Mouse (Mus musculus) MEL (cell line): ENCODE data around the gene Gale. TPM values are rescaled to one million over a fixed set of nuclear protein-coding genes. Genes with fewer than 3 reads are reported as not detected.

Experiments
- DNase-seq: peaks from one replicate; pipeline ENCODE4 v3.0.0; 2011; ENCODE audit warnings: low read depth, low spot score
- H3K27ac ChIP-seq: 2 replicates; pipeline ENCODE4 v1.5.1; 2012; ENCODE audit warnings: low read depth, mild to moderate bottlenecking, control low read depth, low read length, moderate library complexity; ENCODE audit not compliant: control insufficient read depth
- H3K27me3 ChIP-seq, 2 experiments: fragments of 150-350 bp in 1 of 2; sonication (generic) in 1 of 2; 2 replicates each; pipeline ENCODE4 v1.6.1; 2012; ENCODE audit warnings: low read length in 2 of 2, mild to moderate bottlenecking in 2 of 2, improper control_type of control experiment in 1 of 2, moderate library complexity in 1 of 2; ENCODE audit not compliant: insufficient read depth in 2 of 2, control insufficient read depth in 1 of 2
- H3K36me3 ChIP-seq, 2 experiments: 2 replicates each; pipeline ENCODE4 v1.6.1; 2012 to 2014; ENCODE audit warnings: low read length in 2 of 2, improper control_type of control experiment in 1 of 2, inconsistent platforms in 1 of 2, mild to moderate bottlenecking in 1 of 2; ENCODE audit not compliant: insufficient read depth in 2 of 2, control insufficient read depth in 1 of 2
- H3K4me1 ChIP-seq, 2 experiments: fragments of 150-350 bp in 1 of 2; sonication (generic) in 1 of 2; 2 replicates each; pipeline ENCODE4 v1.6.1; 2012; ENCODE audit warnings: low read length in 2 of 2, improper control_type of control experiment in 1 of 2, mild to moderate bottlenecking in 1 of 2; ENCODE audit not compliant: insufficient read depth in 2 of 2, control insufficient read depth in 1 of 2
- H3K4me3 ChIP-seq, 2 experiments: fragments of 150-350 bp in 1 of 2; sonication (generic) in 1 of 2; 2 replicates each; pipeline ENCODE4 v1.5.1; 2012; ENCODE audit warnings: low read depth in 2 of 2, low read length in 2 of 2, mild to moderate bottlenecking in 2 of 2, moderate library complexity in 2 of 2, control low read depth in 1 of 2, improper control_type of control experiment in 1 of 2; ENCODE audit not compliant: control insufficient read depth in 1 of 2, insufficient read depth in 1 of 2
- H3K79me2 ChIP-seq: 2 replicates; pipeline ENCODE4 v1.6.1; 2012; ENCODE audit warnings: mild to moderate bottlenecking, low read length, moderate library complexity; ENCODE audit not compliant: control insufficient read depth, poor library complexity, insufficient read depth
- H3K9ac ChIP-seq: 2 replicates; pipeline ENCODE4 v1.6.1; 2012; ENCODE audit warnings: low read depth, mild to moderate bottlenecking, control low read depth, low read length, moderate library complexity; ENCODE audit not compliant: control insufficient read depth, poor library complexity, severe bottlenecking
- H3K9me3 ChIP-seq: fragments of 150-350 bp; sonication (generic); replicated peaks from 2 replicates; pipeline ENCODE4 v1.6.1; 2012; ENCODE audit warnings: mild to moderate bottlenecking, low read length, improper control_type of control experiment, moderate library complexity; ENCODE audit not compliant: insufficient read depth
- CHD1 ChIP-seq: IDR thresholded peaks from 2 replicates; pipeline ENCODE4 v1.6.1; 2012; ENCODE audit warnings: low read depth, mild to moderate bottlenecking, inconsistent platforms, low read length, improper control_type of control experiment
- CHD2 ChIP-seq: IDR thresholded peaks from 2 replicates; pipeline ENCODE4 v1.6.1; 2011; ENCODE audit warnings: low read length, improper control_type of control experiment
- CTCF ChIP-seq, 3 experiments: IDR thresholded peaks in 2 of 3; conservative IDR thresholded peaks in 1 of 3; 2 replicates each; pipeline ENCODE4 v1.5.1; 2011 to 2012; ENCODE audit warnings: low read length in 3 of 3, low read depth in 2 of 3, mild to moderate bottlenecking in 2 of 3, improper control_type of control experiment in 1 of 3, inconsistent platforms in 1 of 3, mixed read lengths in 1 of 3, moderate library complexity in 1 of 3; ENCODE audit not compliant: control insufficient read depth in 1 of 3, insufficient read depth in 1 of 3, poor library complexity in 1 of 3, severe bottlenecking in 1 of 3
- ETS1 ChIP-seq: IDR thresholded peaks from 2 replicates; pipeline ENCODE4 v1.6.1; 2012; ENCODE audit warnings: low read depth, mild to moderate bottlenecking, inconsistent platforms, low read length, improper control_type of control experiment, moderate library complexity
- GABPA ChIP-seq: IDR thresholded peaks from 2 replicates; pipeline ENCODE4 v1.6.1; 2012; ENCODE audit warnings: low read depth, mild to moderate bottlenecking, inconsistent platforms, low read length, improper control_type of control experiment, moderate library complexity
- GATA1 ChIP-seq: IDR thresholded peaks from 2 replicates; pipeline ENCODE4 v1.6.1; 2011; ENCODE audit warnings: low read depth, low read length, improper control_type of control experiment
- MAFK ChIP-seq: IDR thresholded peaks from 2 replicates; pipeline ENCODE4 v1.6.1; 2011; ENCODE audit warnings: low read depth, mild to moderate bottlenecking, low read length, improper control_type of control experiment, borderline replicate concordance
- MAX ChIP-seq: IDR thresholded peaks from 2 replicates; pipeline ENCODE4 v1.6.1; 2011; ENCODE audit warnings: low read length, improper control_type of control experiment
- MXI1 ChIP-seq: IDR thresholded peaks from 2 replicates; pipeline ENCODE4 v1.6.1; 2011; ENCODE audit warnings: mild to moderate bottlenecking, low read depth, low read length, improper control_type of control experiment
- POLR2A ChIP-seq, 2 experiments: IDR thresholded peaks; 2 replicates each; pipeline ENCODE4 v1.6.1; 2011 to 2012; ENCODE audit warnings: low read length in 2 of 2, mild to moderate bottlenecking in 2 of 2, control low read depth in 1 of 2, improper control_type of control experiment in 1 of 2, low read depth in 1 of 2, moderate library complexity in 1 of 2; ENCODE audit not compliant: control insufficient read depth in 1 of 2, insufficient read depth in 1 of 2, poor library complexity in 1 of 2
- POLR2AphosphoS5 ChIP-seq: IDR thresholded peaks from 2 replicates; pipeline ENCODE4 v1.6.1; 2012; ENCODE audit warnings: low read depth, borderline replicate concordance, mild to moderate bottlenecking, inconsistent platforms, low read length, moderate library complexity, mixed read lengths
- RCOR1 ChIP-seq: IDR thresholded peaks from 2 replicates; pipeline ENCODE4 v1.6.1; 2012; ENCODE audit warnings: low read depth, mild to moderate bottlenecking, inconsistent platforms, low read length, improper control_type of control experiment
- ZKSCAN1 ChIP-seq: IDR thresholded peaks from 2 replicates; pipeline ENCODE4 v1.6.1; 2012; ENCODE audit warnings: low read depth, mild to moderate bottlenecking, inconsistent platforms, low read length, improper control_type of control experiment, moderate library complexity
- ZNF384 ChIP-seq: IDR thresholded peaks from 2 replicates; pipeline ENCODE4 v1.6.1; 2012; ENCODE audit warnings: low read depth, mild to moderate bottlenecking, inconsistent platforms, low read length, improper control_type of control experiment
- polyA plus RNA-seq, 2 experiments: library from polyadenylated mRNA; stranded (reverse) in 1 of 2; unstranded in 1 of 2; fragments of >175 nt in 1 of 2; fragments of >200 nt in 1 of 2; gene quantifications; 2 replicates each; pipeline versions ENCODE4 v1.2.1 to v1.2.4; 2012; ENCODE audit warnings: low replicate concordance in 2 of 2, low read depth in 1 of 2; ENCODE audit not compliant: insufficient read length in 2 of 2, insufficient read depth in 1 of 2, missing spikeins in 1 of 2
- total RNA-seq: library from RNA; depleted of rRNA; stranded (reverse); fragments of 300-350 nt; gene quantifications from 2 replicates; pipeline ENCODE4 v1.2.3, GENCODE M21; 2012

Gene Gale
- total and polyA plus RNA-seq, 3 experiments = 24.5 to 31.2 TPM; not detected in 1

DNA sequence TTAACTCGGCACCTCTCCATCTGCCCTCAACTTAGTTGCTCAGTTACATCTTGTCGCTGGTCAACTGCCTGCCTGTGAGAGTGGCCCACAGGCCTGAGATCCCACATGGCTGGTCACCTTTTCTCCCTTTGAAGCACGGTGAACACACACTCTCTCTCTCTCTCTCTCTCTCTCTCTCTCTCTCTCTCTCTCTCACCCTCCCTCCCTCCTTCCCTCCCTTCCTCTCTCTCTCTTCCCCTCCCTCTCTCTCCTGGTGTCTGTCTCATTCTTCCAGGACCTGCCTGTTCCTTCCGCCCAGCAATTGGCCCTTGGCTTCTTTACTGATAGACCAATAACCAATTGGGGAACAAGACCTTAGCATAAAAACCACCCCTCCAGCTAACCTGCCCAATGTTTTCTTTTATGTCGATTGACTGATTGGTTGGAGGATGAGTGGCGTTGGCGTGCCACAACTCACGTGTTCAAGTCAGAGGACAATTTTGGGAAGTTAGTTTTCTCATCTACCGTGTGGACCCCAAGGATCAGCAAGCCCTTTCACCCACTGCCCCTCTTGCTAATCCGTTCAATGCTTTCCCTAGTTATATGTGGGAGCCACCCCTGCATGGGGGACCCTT lies 37.2 kb upstream of the Gale start (continued):
- peak; percentile 76 for TF ChIP-seq CHD2
- TF ChIP-seq MXI1 = peak; percentile 93
- TF ChIP-seq GABPA = no peak

DNA sequence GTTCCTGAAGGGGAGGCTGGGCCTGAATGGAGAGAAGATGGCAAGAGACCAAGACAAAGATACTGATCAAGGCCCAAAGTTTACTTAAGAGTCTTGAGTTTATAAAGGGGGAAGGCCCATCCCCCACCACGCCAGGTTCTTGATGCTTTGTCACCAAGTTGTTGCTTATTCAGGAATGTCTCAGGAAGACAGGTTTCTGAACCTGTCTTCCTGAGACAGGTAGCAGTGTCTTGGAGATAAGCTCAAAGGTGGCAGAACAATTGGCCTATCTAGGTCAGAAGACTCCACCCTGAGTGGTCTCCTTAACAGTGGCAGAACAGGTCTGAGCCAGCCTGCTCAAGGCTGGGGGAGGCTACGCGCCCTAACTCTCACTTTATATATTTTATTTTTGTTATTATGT lies 36.7 kb upstream of the Gale start:
- H3K36me3 ChIP-seq = peaks cover 2 to 22% of the 10 kb centered on the region in 2 experiments; a peak in 2 of 4 replicates
- peak overlapping the region; percentile 20 to 36; a peak in 3 of 4 replicates for H3K4me3 ChIP-seq
- H3K4me1 ChIP-seq = peaks cover 9 to 26% of the 10 kb centered on the region in 2 experiments
- TF ChIP-seq POLR2A (IDR thresholded peaks at IDR 0.05; ENCODE audit: control insufficient read depth in 1 of 2, insufficient read depth in 1 of 2, low read depth in 1 of 2, low read length in 2 of 2, poor library complexity in 1 of 2) = no peak
- TF ChIP-seq GATA1 = 0 out of 2 replicates have a peak, but pooled peaks have one; percentile 14
- peaks cover under 1% of the 10 kb centered on the region for H3K79me2 ChIP-seq
- H3K9me3 ChIP-seq = no peaks in the 10 kb centered on the region
- peak overlapping the region; percentile 87 for H3K27ac ChIP-seq
- H3K27me3 ChIP-seq = no peaks in the 10 kb centered on the region
- H3K9ac ChIP-seq = peak overlapping the region; percentile 71
- DNase-seq = no peak

DNA sequence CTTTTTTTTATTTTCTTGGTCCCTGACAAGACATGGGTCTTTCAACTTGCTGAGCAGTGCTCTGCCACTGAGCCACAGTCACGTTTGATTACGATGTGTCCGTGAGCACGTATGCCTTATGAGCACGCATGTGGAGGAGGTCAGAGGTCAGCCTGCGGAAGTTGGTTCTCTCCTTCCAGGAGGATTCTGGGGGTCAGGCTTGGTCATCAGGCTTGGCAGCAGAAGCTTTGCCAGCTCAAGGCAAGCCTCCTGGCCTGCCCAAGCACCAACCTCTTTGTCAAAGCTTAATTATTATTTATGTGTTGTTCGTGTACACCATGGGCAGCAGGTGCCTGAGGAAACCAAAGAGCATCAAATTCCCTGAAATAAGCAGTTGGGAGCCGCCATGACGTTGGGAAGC lies 35.2 kb upstream of the Gale start:
- no peaks in the 10 kb centered on the region for H3K27me3 ChIP-seq
- peaks cover 2 to 20% of the 10 kb centered on the region in 2 experiments; a peak in 2 of 4 replicates for H3K36me3 ChIP-seq
- H3K9me3 ChIP-seq = no peaks in the 10 kb centered on the region
- H3K4me1 ChIP-seq = peaks cover 9 to 26% of the 10 kb centered on the region in 2 experiments
- H3K4me3 ChIP-seq = no peak overlapping the region
- TF ChIP-seq CHD1 (no peak), CTCF (IDR thresholded peaks at IDR 0.05 in 2 of 3, conservative IDR thresholded peaks at IDR 0.05 in 1 of 3; ENCODE audit: control insufficient read depth in 1 of 3, insufficient read depth in 1 of 3, low read depth in 2 of 3, low read length in 3 of 3, poor library complexity in 1 of 3, severe bottlenecking in 1 of 3) (no peak), GATA1 (no peak), MAFK (no peak), MAX (no peak), POLR2AphosphoS5 (no peak)
- no peaks in the 10 kb centered on the region for H3K79me2 ChIP-seq
- H3K27ac ChIP-seq = no peak overlapping the region
- no peak overlapping the region for H3K9ac ChIP-seq
- no peak for DNase-seq

DNA sequence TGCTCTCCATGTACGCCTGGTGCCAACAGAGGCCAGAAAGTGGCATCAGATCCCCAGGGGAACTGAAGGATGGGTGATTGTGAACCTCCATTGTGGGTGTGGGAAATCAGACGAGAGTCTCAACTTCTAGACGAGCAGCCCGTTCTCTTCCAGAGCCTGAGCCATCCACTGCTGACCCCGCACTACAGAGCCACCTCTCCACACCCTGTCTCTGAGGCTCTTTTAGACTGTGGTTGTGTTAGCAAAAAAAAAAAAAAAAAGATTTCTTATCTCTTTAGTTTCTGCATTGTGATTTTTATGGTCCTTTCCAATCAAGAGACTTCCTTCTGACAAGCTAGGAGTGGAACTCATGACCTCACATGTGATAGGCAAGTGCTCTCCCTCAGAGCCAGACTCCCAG lies 34.1 kb upstream of the Gale start:
- no peaks in the 10 kb centered on the region for H3K27me3 ChIP-seq
- no peak overlapping the region for H3K4me3 ChIP-seq
- TF ChIP-seq POLR2AphosphoS5 (no peak), ZNF384 (peak; percentile 64), RCOR1 (peak; percentile 35; the same call in 1 of the 2 replicates), ZKSCAN1 (no peak), ETS1 (no peak), GATA1 (0 out of 2 replicates have a peak, but pooled peaks have one; percentile 13)
- no peaks in the 10 kb centered on the region for H3K79me2 ChIP-seq
- H3K4me1 ChIP-seq = peaks cover 18 to 35% of the 10 kb centered on the region in 2 experiments
- H3K36me3 ChIP-seq = peaks cover 2 to 27% of the 10 kb centered on the region in 2 experiments; a peak in 2 of 4 replicates
- no peak overlapping the region for H3K9ac ChIP-seq
- DNase-seq = no peak
- H3K9me3 ChIP-seq = no peaks in the 10 kb centered on the region
- H3K27ac ChIP-seq = no peak overlapping the region
